Mouse (Mus musculus): ENCODE data around the gene Arfgef2.

GRCm38 (mm10) chr2:166856366-166856765 is 51.0 kb downstream of the Arfgef2 start:
- TF ChIP-seq SRF (IDR thresholded peaks at IDR 0.05; ENCODE audit: control insufficient read depth, insufficient read length, low read depth) (no peak), POLR2A (IDR thresholded peaks at IDR 0.05; ENCODE audit: insufficient read length, low read depth) (no peak), USF1 (IDR thresholded peaks at IDR 0.05; ENCODE audit: low read depth) (no peak), POLR2AphosphoS2 (IDR thresholded peaks at IDR 0.05; ENCODE audit: insufficient read length, low read depth) (no peak), E2F4 (IDR thresholded peaks at IDR 0.05; ENCODE audit: insufficient read depth) (no peak), MYOD1 (IDR thresholded peaks at IDR 0.05; ENCODE audit: control insufficient read depth in 1 of 3, insufficient read length in 2 of 3, low read depth in 2 of 3) (no peak), MAX (IDR thresholded peaks at IDR 0.05; ENCODE audit: low read depth) (no peak)

All from myocyte (in vitro differentiated cells).